Mouse (Mus musculus): Measurements from ENCODE around the gene Foxp1. TPM values are rescaled to one million over a fixed set of nuclear protein-coding genes. Genes with fewer than 3 reads are reported as not detected.

Gene Foxp1
- polyA plus RNA-seq, 1 experiment from 2014 or later, result 74.0 TPM

DNA sequence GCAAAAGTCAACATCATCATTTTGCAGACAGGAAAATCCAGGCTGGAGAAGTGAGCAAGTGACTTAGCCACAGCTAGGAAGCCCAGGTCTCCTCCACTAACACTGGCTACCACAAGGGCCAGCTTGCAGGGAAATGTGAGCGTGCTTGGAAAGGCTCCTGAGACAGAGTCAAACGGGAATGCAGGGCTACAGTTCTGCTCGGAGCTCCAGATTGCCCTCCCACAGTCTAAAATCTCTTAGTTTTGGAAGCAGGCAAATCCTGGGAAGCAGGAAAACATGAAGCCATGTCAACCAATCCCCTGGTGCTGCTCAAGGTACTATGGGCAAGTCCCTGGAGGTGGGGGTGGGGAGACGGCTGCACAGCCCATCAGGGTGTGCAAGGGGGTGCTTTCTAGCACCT, 75.1 kb downstream of the Foxp1 start:
- Histone ChIP-seq H3K4me2 (no peak overlapping the region), H3K27me3 (no peaks in the 10 kb centered on the region), H3K4me1 (replicated peaks) (peaks cover 32% of the 10 kb centered on the region), H3K27ac (replicated peaks) (no peak overlapping the region), H3K9me3 (no peaks in the 10 kb centered on the region), H3K4me3 (no peak overlapping the region), H3K36me3 (no peaks in the 10 kb centered on the region), H3K9ac (no peak overlapping the region)
- 85% methylated on average over 4 of the region's 4 CpGs for WGBS
- no peak for ATAC-seq (ENCODE audit: low read depth)

- Histone ChIP-seq H3K27ac (replicated peaks) (no peak overlapping the region), H3K4me1 (replicated peaks) (peaks cover 28% of the 10 kb centered on the region), H3K9ac (no peak overlapping the region), H3K27me3 (no peaks in the 10 kb centered on the region), H3K4me2 (no peak overlapping the region), H3K9me3 (no peaks in the 10 kb centered on the region), H3K36me3 (no peaks in the 10 kb centered on the region), H3K4me3 (no peak overlapping the region)
- ATAC-seq (ENCODE audit: low read depth), result no peak
- WGBS, result 93% methylated on average over 12 of the region's 12 CpGs
These were observed 75.6 kb downstream of the Foxp1 start for GRCm38 (mm10) chr6:99446801-99447415.

DNA sequence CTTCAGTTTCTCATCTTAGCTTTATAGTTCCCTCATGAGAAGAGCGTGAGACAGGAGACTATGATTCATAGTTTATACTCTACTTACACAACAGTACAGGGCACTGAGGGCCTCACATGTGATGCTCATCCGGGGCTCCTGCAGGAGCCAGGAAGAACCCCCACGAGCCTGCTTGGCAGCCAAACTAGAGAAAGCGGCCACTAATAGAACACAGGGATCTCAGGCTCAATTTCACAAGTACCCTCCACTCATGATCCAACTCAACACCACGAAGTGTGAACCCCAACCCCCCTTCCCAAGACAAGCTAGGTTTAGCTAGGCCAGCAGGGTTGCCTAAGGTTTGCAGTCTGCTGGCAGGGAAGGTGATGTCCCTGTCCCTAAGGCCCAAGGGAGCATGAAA, 79.1 kb downstream of the Foxp1 start:
- WGBS, result 68% methylated on average over 5 of the region's 5 CpGs
- Histone ChIP-seq H3K36me3 (no peaks in the 10 kb centered on the region), H3K4me1 (replicated peaks) (peaks cover 43% of the 10 kb centered on the region), H3K27ac (replicated peaks) (no peak overlapping the region), H3K4me2 (no peak overlapping the region), H3K9ac (no peak overlapping the region), H3K4me3 (no peak overlapping the region), H3K27me3 (no peaks in the 10 kb centered on the region), H3K9me3 (no peaks in the 10 kb centered on the region)
- no peak for ATAC-seq (ENCODE audit: low read depth)

DNA sequence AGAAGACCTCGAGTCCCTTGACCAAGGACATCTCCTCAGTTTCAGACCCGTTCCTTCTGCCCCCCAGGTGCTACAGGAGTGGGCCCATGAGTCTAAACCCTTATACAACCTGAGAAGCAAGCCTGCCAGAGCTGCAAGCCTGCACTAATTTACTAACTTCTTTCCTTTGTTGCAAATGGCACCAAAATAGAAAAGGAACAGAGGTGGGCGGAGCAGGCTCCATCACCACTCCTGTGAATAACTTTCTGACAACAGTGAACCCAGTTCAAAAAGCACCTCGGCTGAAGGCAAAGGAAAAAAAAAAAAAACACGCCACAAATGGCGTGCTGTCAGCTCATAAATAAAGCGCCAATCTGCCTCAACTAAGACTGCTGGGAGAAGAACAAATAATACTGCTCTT, 81.4 kb downstream of the Foxp1 start:
- Histone ChIP-seq H3K27me3 (no peaks in the 10 kb centered on the region), H3K9ac (no peak overlapping the region), H3K4me3 (no peak overlapping the region), H3K4me2 (no peak overlapping the region), H3K27ac (replicated peaks) (no peak overlapping the region), H3K36me3 (no peaks in the 10 kb centered on the region), H3K4me1 (replicated peaks) (peaks cover 50% of the 10 kb centered on the region), H3K9me3 (no peaks in the 10 kb centered on the region)
- ATAC-seq (ENCODE audit: low read depth), result no peak
- 36% methylated on average over 7 of the region's 7 CpGs for WGBS

GRCm38 (mm10) chr6:99440606-99441005, 81.9 kb downstream of the Foxp1 start:
- Histone ChIP-seq H3K27me3 (no peaks in the 10 kb centered on the region), H3K4me2 (no peak overlapping the region), H3K9me3 (no peaks in the 10 kb centered on the region), H3K4me3 (no peak overlapping the region), H3K27ac (replicated peaks) (peak overlapping the region; percentile 74; the same call in 1 of the 2 replicates), H3K36me3 (no peaks in the 10 kb centered on the region), H3K4me1 (replicated peaks) (peaks cover 50% of the 10 kb centered on the region), H3K9ac (no peak overlapping the region)
- no peak for ATAC-seq (ENCODE audit: low read depth)
- WGBS, result 84% methylated on average over 2 of the region's 2 CpGs

DNA sequence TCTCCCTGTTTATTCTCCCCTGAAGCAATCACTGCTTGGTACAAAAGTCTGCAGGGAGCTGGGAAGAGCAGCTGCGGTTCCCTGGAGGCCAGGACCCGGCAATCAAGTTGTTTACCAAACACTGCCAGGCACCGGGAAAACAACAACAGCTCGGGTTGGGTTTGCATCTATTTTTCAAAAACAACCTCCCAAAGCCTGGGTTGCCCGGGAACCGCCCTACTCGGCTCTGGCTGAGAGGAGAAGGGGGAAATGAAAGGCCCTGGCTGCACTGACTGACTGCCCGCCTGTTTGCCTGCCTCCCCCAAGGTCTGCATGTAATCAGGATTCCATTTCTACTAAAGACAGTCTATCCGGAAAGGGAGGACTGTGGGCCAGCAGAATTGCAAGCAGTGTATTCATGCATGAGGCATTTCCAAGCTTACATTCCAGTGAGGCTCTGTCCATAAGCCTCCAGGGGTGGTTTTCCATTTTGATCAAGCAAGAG, 82.6 kb downstream of the Foxp1 start:
- 4% methylated on average over 9 of the region's 9 CpGs for WGBS
- Histone ChIP-seq H3K9ac (peak overlapping the region; percentile 51), H3K36me3 (no peaks in the 10 kb centered on the region), H3K27me3 (no peaks in the 10 kb centered on the region), H3K9me3 (no peaks in the 10 kb centered on the region), H3K27ac (replicated peaks) (peak overlapping the region; percentile 74), H3K4me1 (replicated peaks) (peaks cover 50% of the 10 kb centered on the region), H3K4me2 (peak overlapping the region; percentile 30), H3K4me3 (no peak overlapping the region)
- ATAC-seq (ENCODE audit: low read depth), result peak; percentile 67; the same call in 1 of the 2 replicates

DNA sequence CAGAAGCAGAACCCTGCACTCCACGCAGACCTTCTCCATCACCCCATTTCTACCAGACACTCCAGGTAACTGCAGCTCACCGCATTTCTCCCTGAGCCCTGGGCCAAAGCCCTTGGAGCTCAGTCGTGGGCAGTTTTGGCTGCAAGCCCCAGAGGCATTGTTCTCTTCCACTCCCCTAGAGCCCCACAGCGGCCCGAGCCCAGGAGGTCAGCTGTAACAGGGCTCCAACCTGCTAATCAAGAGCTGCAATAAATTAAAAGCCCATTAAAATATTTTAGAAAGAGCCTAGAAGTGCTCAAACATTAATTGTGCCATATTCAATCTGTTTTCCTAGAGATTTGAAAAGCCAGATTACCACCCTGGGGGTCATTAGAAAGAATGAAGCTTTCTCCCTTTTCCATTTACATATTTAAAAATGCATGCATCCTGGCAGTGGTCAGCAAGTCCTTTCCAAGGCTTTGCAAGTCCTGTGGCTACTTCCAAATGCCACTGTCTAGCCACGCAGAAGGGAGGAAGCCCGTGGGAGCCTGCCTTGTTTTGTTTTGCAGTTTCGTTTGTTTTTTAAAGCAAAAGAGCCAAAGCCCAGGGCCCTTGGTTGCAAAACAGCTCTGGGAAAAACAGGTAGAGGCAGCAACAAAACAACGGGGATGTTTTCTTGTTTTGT, 83.2 kb downstream of the Foxp1 start:
- no peaks in the 10 kb centered on the region for H3K27me3 ChIP-seq
- H3K36me3 ChIP-seq, result 0 out of 2 replicates have a peak, but pooled peaks cover 4% of the 10 kb centered on the region
- peak overlapping the region; percentile 74 for H3K27ac ChIP-seq (replicated peaks)
- 5% methylated on average over 9 of the region's 9 CpGs for WGBS
- no peaks in the 10 kb centered on the region for H3K9me3 ChIP-seq
- peak overlapping the region; percentile 51 for H3K9ac ChIP-seq
- ATAC-seq (ENCODE audit: low read depth), result 0 out of 2 replicates have a peak, but pooled peaks have one; percentile 13
- H3K4me2 ChIP-seq, result peak overlapping the region; percentile 30
- no peak overlapping the region for H3K4me3 ChIP-seq
- H3K4me1 ChIP-seq (replicated peaks), result peaks cover 50% of the 10 kb centered on the region

- ATAC-seq (ENCODE audit: low read depth), result no peak
- no peak overlapping the region for H3K9ac ChIP-seq
- peaks cover 37% of the 10 kb centered on the region for H3K4me1 ChIP-seq (replicated peaks)
- no peak overlapping the region for H3K27ac ChIP-seq (replicated peaks)
- no peak overlapping the region for H3K4me2 ChIP-seq
- H3K9me3 ChIP-seq, result no peaks in the 10 kb centered on the region
- H3K27me3 ChIP-seq, result no peaks in the 10 kb centered on the region
- peaks cover 10% of the 10 kb centered on the region; the same call in 1 of the 2 replicates for H3K36me3 ChIP-seq
- no peak overlapping the region for H3K4me3 ChIP-seq
- WGBS, result 94% methylated on average over 6 of the region's 6 CpGs
These were observed 86.2 kb downstream of the Foxp1 start for GRCm38 (mm10) chr6:99436371-99436770.

GRCm38 (mm10) chr6:99435140-99435539, 87.4 kb downstream of the Foxp1 start:
- no peak overlapping the region for H3K4me3 ChIP-seq
- ATAC-seq (ENCODE audit: low read depth), result no peak
- H3K9ac ChIP-seq, result no peak overlapping the region
- peaks cover 10% of the 10 kb centered on the region; the same call in 1 of the 2 replicates for H3K36me3 ChIP-seq
- H3K27ac ChIP-seq (replicated peaks), result no peak overlapping the region
- no peaks in the 10 kb centered on the region for H3K27me3 ChIP-seq
- H3K4me2 ChIP-seq, result no peak overlapping the region
- no peaks in the 10 kb centered on the region for H3K9me3 ChIP-seq
- WGBS, result 92% methylated on average over 10 of the region's 10 CpGs
- H3K4me1 ChIP-seq (replicated peaks), result peaks cover 24% of the 10 kb centered on the region

- no peaks in the 10 kb centered on the region for H3K27me3 ChIP-seq
- ATAC-seq (ENCODE audit: low read depth), result no peak
- 95% methylated on average over 9 of the region's 9 CpGs for WGBS
These were observed 89.5 kb downstream of the Foxp1 start for GRCm38 (mm10) chr6:99433006-99433405.

GRCm38 (mm10) chr6:99431941-99432340, 90.6 kb downstream of the Foxp1 start:
- WGBS, result 78% methylated on average over 4 of the region's 4 CpGs
- Histone ChIP-seq H3K27me3 (no peaks in the 10 kb centered on the region), H3K4me3 (no peak overlapping the region), H3K4me2 (no peak overlapping the region), H3K9me3 (no peaks in the 10 kb centered on the region), H3K36me3 (peaks cover 10% of the 10 kb centered on the region; the same call in 1 of the 2 replicates), H3K9ac (no peak overlapping the region), H3K27ac (replicated peaks) (no peak overlapping the region), H3K4me1 (replicated peaks) (no peaks in the 10 kb centered on the region; the same call in 1 of the 2 replicates)
- no peak for ATAC-seq (ENCODE audit: low read depth)

More at GRCm38 (mm10) chr6:99433006-99433405, 89.5 kb downstream of the Foxp1 start:
- Histone ChIP-seq H3K27ac (replicated peaks) (no peak overlapping the region), H3K4me1 (replicated peaks) (peaks cover 3% of the 10 kb centered on the region), H3K4me3 (no peak overlapping the region), H3K9me3 (no peaks in the 10 kb centered on the region), H3K9ac (no peak overlapping the region), H3K36me3 (peaks cover 10% of the 10 kb centered on the region; the same call in 1 of the 2 replicates), H3K4me2 (no peak overlapping the region)

DNA sequence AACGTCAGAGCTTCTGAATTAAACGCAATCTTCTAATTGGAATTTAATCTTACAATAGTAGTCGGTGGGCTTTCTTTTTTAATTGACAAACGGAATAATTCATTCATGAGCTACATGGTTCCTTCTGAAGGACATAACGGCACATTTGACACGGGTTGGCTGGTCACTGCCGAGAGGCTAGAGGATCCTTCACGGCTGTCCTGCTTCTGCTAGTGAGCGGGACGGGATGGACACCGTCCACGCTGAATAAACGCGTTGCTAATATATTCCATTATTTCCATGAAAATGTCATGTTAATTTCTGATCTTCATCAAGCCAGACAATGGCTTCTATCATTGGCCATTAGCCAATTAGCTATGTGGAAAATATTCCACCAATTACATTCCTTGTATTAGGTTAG, 92.0 kb downstream of the Foxp1 start:
- Histone ChIP-seq H3K4me2 (no peak overlapping the region), H3K27ac (replicated peaks) (no peak overlapping the region), H3K4me1 (replicated peaks) (no peaks in the 10 kb centered on the region; the same call in 1 of the 2 replicates), H3K36me3 (peaks cover 10% of the 10 kb centered on the region; the same call in 1 of the 2 replicates), H3K27me3 (no peaks in the 10 kb centered on the region), H3K9me3 (no peaks in the 10 kb centered on the region), H3K4me3 (no peak overlapping the region), H3K9ac (no peak overlapping the region)
- 66% methylated on average over 14 of the region's 14 CpGs for WGBS
- no peak for ATAC-seq (ENCODE audit: low read depth)

Measured in neural tube, embryonic 13.5 days (tissue).